Mouse (Mus musculus) C2C12 (cell line): ENCODE results near the gene Flot2. TPM values are rescaled to one million over a fixed set of nuclear protein-coding genes. Genes with fewer than 3 reads are reported as not detected.

Experiments
- H3K27me3 ChIP-seq: one replicate; pipeline ENCODE4 v1.6.1; 2011; ENCODE audit not compliant: control insufficient read depth, insufficient read depth, insufficient read length
- H3K36me3 ChIP-seq: one replicate; pipeline ENCODE4 v1.6.1; 2011; ENCODE audit not compliant: control insufficient read depth, insufficient read depth
- H3K4me3 ChIP-seq: one replicate; pipeline ENCODE4 v1.5.1; 2011; ENCODE audit warnings: mild to moderate bottlenecking, control low read depth; ENCODE audit not compliant: poor library complexity, insufficient read depth, severe bottlenecking
- H3K79me2 ChIP-seq: one replicate; pipeline ENCODE4 v1.6.1; 2011; ENCODE audit not compliant: control insufficient read depth, insufficient read depth
- H3K79me3 ChIP-seq: one replicate; pipeline ENCODE4 v1.6.1; 2011; ENCODE audit warnings: low read depth, control low read depth
- H3ac ChIP-seq: one replicate; pipeline ENCODE3; 2011; ENCODE audit warnings: low read depth; ENCODE audit not compliant: control insufficient read depth, insufficient read length
- CEBPB ChIP-seq: IDR thresholded peaks from one replicate; pipeline ENCODE4 v1.6.1; 2011; ENCODE audit warnings: low read depth, mild to moderate bottlenecking, control low read depth, moderate library complexity
- CTCF ChIP-seq: IDR thresholded peaks from one replicate; pipeline ENCODE4 v1.5.1; 2011; ENCODE audit not compliant: control insufficient read depth, insufficient read depth, insufficient read length
- FOSL1 ChIP-seq: IDR thresholded peaks from one replicate; pipeline ENCODE4 v1.8.0; 2011; ENCODE audit warnings: mild to moderate bottlenecking, low read length; ENCODE audit not compliant: poor library complexity, insufficient read depth, severe bottlenecking
- MAX ChIP-seq: IDR thresholded peaks from one replicate; pipeline ENCODE4 v1.6.1; 2011; ENCODE audit warnings: mild to moderate bottlenecking, control low read depth
- MYOD1 ChIP-seq: IDR thresholded peaks from one replicate; pipeline ENCODE4 v1.6.1; 2011; ENCODE audit warnings: low read depth; ENCODE audit not compliant: control insufficient read depth, insufficient read length
- MYOG ChIP-seq: IDR thresholded peaks from one replicate; pipeline ENCODE4 v1.6.1; 2011; ENCODE audit not compliant: control insufficient read depth, insufficient read length; ENCODE audit errors: extremely low read depth
- USF1 ChIP-seq: IDR thresholded peaks from one replicate; pipeline ENCODE4 v1.6.1; 2011; ENCODE audit warnings: low read depth, mild to moderate bottlenecking, control low read depth, moderate library complexity
- polyA plus RNA-seq: library from polyadenylated mRNA; unstranded; fragments of >200 nt; fragmentation: generic; extraction: Trizol; gene quantifications from one replicate; pipeline ENCODE4 v1.2.1, GENCODE M21; 2012; ENCODE audit warnings: missing spikeins

Gene Flot2
- polyA plus RNA-seq, 1 experiment = 72.0 TPM

DNA sequence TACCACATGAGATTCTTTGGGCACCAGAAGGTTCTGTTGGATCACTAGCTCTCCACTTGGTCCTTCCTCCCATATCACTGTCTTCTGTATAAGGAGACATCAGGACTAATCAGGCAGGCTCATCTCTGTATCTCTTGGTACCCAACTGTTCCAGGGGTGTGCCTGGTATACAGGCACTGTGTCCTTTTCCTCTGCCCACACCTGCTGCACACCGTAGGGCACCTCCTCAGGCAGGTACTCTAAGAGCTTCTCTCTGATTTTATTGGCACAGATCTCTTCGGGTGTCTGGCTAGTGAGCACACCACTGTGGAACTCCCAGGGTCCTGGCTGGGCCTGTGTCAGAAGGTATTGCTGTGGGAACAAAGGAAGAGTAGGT is 36.5 kb downstream of the Flot2 start:
- peaks cover 53% of the 10 kb centered on the region for H3K36me3 ChIP-seq
- no peak for TF ChIP-seq CEBPB
- no peak for TF ChIP-seq USF1
- TF ChIP-seq MYOG = no peak
- no peak for TF ChIP-seq CTCF
- TF ChIP-seq FOSL1 = no peak
- no peak for TF ChIP-seq MAX
- TF ChIP-seq MYOD1 = no peak
- peaks cover 4% of the 10 kb centered on the region for H3K79me3 ChIP-seq
- H3K27me3 ChIP-seq = no peaks in the 10 kb centered on the region
- peaks cover 6% of the 10 kb centered on the region for H3K79me2 ChIP-seq
- H3ac ChIP-seq = no peak overlapping the region
- no peak overlapping the region for H3K4me3 ChIP-seq

DNA sequence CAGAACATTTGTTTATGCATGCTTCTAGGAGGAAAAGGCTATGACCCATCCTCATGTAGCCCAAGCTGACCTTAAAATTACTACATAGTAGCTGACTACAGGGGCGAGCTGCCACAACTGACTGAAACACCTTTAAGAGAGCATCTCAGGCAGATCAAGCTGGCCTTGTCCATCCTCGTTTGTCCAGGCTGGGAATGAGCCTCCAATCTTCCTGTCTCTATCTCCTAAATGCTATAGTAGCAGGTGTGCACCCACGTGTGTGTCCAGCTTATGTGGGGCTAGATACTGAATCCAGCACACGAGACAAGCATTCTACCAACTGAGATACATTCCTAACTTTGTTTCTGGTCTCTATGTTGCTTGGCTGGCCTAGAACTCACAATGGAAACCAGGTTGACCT is 36.9 kb downstream of the Flot2 start:
- TF ChIP-seq MAX = no peak
- no peak for TF ChIP-seq MYOG
- TF ChIP-seq MYOD1 = no peak
- no peak for TF ChIP-seq CTCF
- TF ChIP-seq USF1 = no peak
- TF ChIP-seq FOSL1 = no peak
- no peak for TF ChIP-seq CEBPB
- Histone ChIP-seq H3K4me3 (no peak overlapping the region), H3K27me3 (no peaks in the 10 kb centered on the region), H3K36me3 (peaks cover 53% of the 10 kb centered on the region), H3ac (no peak overlapping the region), H3K79me2 (peaks cover 10% of the 10 kb centered on the region), H3K79me3 (peaks cover 7% of the 10 kb centered on the region)

DNA sequence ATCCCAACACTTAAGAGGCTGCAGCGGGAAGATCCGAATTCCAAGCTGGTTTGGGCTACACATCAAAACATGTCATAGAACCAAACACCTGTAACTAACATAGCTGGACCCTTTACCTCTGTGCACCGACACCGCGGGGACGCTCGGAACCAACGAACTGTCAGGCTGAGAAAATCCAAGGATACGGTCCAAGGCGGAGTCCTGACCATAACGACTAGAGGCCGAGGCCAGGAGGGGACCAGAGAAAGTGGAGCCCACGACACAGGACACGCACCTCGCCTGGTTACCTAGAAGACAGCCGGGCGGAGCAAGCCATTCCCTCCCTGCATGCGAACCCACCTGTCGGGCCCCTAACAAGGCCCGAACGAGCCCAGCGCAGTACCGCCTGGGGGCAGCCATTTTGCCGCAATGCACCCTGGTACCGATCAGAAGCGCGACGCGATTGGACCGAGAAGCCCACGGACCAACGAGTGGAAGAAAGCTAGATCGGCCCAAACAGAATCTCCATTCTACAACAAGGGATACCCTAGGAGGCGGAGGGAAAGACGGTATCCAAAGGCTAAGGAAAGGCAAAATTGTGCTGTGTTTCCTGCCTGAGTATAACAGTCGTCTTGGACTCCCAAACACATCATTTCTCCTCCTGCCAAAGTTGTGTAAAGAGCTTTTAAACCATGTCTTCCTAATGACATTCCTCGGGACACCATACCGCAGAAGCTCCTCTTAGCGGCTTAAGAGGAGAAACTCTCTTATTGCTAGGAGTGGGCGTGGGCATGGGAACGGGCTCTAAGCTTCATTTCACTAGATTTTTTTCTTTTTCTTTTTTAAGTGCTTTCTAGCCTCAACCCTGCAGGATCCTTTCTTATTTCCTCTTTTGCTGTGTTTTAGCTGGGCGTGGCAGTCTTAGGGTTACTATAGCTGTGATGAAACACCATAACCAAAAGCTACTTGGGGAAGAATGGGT is 42.5 kb downstream of the Flot2 start, which contains the start of gene Eral1:
Gene Eral1 (minus strand): TSS at position 423 of the 961 bp plus-strand sequence.
- H3K36me3 ChIP-seq = peaks cover 27% of the 10 kb centered on the region
- peak within 1 kb of the TSS; percentile 84 for H3K4me3 ChIP-seq
- no peaks in the 10 kb centered on the region for H3K27me3 ChIP-seq
- H3K79me3 ChIP-seq = peaks cover 10% of the 10 kb centered on the region
- peak within 1 kb of the TSS; percentile 93 for H3ac ChIP-seq
- TF ChIP-seq MAX (no peak), CEBPB (no peak), USF1 (no peak), FOSL1 (no peak), MYOD1 (no peak), MYOG (no peak), CTCF (no peak)
- H3K79me2 ChIP-seq = peaks cover 16% of the 10 kb centered on the region

DNA sequence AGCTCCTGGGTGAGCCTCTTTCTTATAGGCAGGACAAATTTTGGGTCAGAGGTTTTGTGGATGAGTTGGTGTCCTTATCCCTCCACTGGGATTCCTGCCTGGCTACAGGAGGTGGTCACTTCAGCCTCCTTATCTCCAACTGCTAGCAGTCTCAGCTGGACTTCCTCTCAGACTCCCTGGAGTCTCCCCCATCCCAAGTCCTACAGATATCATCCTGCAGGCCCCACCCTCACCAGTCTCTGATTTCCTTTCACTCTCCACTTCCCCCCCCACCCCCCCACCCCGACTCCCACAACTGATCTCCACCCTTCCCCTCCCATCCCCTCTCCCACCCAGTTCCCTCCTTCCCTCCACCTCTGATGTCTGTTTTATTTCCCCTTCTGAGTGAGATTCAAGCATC is 45.9 kb downstream of the Flot2 start:
- TF ChIP-seq MYOG (no peak), MAX (no peak), CEBPB (no peak), FOSL1 (no peak), USF1 (no peak), CTCF (no peak), MYOD1 (no peak)
- Histone ChIP-seq H3K36me3 (no peaks in the 10 kb centered on the region), H3K79me3 (peaks cover 10% of the 10 kb centered on the region), H3ac (no peak overlapping the region), H3K27me3 (no peaks in the 10 kb centered on the region), H3K79me2 (peaks cover 16% of the 10 kb centered on the region), H3K4me3 (no peak overlapping the region)

DNA sequence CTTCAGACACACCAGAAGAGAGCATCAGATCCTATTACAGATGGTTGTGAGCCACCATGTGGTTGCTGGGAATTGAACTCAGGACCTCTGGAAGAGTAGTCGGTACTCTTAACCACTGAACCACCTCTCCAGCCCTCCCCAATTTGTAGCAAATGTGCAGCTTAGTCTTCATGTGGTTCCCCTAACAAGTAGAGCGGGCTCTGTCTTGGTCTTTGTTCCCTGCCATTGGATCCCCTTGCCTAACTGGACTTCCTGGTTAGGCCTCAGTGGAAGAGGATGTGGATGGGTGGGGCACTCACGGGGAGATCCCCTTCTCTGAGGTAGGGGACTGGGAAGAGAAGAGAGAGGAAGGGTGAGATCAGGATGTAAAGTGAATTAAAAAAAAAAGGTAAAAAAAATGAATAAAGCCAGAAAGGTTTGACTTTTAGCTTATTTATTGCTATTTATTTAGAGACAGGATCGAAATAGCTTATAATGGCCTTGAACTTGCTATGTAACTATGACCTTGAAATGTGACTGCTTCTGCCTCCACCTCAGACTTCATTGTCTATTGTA is 49.3 kb downstream of the Flot2 start:
- TF ChIP-seq CTCF = no peak
- TF ChIP-seq MYOD1 = no peak
- no peak for TF ChIP-seq CEBPB
- TF ChIP-seq MYOG = no peak
- no peak for TF ChIP-seq MAX
- no peak for TF ChIP-seq USF1
- no peak for TF ChIP-seq FOSL1
- H3K79me2 ChIP-seq = no peaks in the 10 kb centered on the region
- no peaks in the 10 kb centered on the region for H3K27me3 ChIP-seq
- no peaks in the 10 kb centered on the region for H3K36me3 ChIP-seq
- H3K79me3 ChIP-seq = no peaks in the 10 kb centered on the region
- H3K4me3 ChIP-seq = no peak overlapping the region
- H3ac ChIP-seq = no peak overlapping the region
